Mouse (Mus musculus) megakaryocyte, adult 5-6 weeks (primary cell): ENCODE results near the gene Obsl1. TPM values are rescaled to one million over a fixed set of nuclear protein-coding genes. Genes with fewer than 3 reads are reported as not detected.

ENCODE experiments used
- ATAC-seq: 2 replicates; pipeline ENCODE4 v1.8.0; 2016; ENCODE audit warnings: mild to moderate bottlenecking, inconsistent platforms; ENCODE audit not compliant: poor library complexity, severe bottlenecking
- total RNA-seq, 2 experiments: library from RNA; stranded (forward) in 1 of 2; stranded (reverse) in 1 of 2; fragments of 153-499, 151-499 nt in 1 of 2; fragments of 221-1000, 200-1000 nt in 1 of 2; gene quantifications; 2 replicates each; pipeline versions ENCODE4 v1.2.3 to v1.2.4; 2015 to 2017

Obsl1 gene
- total RNA-seq, 2 experiments from 2014 or later: not detected

DNA sequence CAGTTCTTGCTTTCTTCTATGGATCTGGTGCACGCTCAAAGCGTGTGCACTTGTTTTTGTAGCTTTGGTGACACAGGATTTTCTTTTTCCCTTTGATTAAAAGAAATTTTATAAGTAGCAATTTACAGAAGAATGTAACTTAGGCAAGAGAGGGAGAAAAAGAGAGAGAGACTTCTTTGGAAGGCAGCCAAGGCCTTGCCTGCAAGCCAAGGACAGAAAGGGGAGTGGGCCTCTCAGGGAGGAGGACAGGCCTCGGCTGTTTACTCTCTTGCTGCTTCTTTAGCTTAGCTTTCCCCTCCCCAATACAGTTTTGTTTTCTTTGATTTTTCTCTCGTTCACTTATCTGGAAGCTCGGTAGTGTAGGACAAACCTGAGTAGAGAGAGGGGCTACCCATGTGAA lies 13.3 kb upstream of the Obsl1 start:
- ATAC-seq: no peak

DNA sequence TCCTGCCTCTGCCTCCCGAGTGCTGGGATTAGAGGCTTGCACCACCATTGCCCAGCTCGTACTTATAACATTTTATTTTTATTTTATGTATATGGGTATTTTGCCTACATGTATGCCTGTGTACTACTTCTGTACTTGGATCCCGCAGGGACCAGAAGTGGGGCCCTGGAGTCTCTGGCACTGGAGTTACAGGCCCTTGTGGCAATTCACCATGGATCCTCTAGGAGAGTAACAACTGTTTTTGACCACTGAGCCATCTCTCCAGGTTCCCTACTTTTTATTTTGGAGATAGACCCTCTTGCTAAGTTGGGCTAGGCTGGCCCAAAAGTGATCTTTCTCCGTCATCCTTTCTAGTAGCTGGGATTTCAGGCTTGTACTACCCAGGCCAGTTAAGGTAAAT lies 12.2 kb upstream of the Obsl1 start:
- no peak for ATAC-seq

DNA sequence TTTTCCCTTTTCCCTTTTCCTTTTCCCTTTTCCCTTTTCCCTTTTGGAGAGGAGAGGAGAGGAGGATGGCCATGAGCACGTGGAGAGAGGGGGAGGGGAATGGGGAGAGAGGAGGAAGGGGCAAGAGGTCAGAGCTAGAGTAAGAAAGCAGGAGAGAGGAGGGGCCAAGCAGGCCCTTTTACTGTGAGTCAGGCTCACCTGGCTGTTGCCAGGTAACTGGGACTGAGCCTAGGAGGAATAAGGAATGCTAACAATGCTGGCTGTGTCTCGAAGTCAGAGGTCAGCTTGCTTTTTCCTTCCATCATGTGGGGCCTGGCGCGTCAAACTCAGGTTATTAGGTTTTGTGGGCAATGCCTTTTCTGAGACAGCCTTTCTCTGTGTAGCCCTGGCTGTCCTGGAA lies 11.7 kb upstream of the Obsl1 start:
- ATAC-seq: no peak

DNA sequence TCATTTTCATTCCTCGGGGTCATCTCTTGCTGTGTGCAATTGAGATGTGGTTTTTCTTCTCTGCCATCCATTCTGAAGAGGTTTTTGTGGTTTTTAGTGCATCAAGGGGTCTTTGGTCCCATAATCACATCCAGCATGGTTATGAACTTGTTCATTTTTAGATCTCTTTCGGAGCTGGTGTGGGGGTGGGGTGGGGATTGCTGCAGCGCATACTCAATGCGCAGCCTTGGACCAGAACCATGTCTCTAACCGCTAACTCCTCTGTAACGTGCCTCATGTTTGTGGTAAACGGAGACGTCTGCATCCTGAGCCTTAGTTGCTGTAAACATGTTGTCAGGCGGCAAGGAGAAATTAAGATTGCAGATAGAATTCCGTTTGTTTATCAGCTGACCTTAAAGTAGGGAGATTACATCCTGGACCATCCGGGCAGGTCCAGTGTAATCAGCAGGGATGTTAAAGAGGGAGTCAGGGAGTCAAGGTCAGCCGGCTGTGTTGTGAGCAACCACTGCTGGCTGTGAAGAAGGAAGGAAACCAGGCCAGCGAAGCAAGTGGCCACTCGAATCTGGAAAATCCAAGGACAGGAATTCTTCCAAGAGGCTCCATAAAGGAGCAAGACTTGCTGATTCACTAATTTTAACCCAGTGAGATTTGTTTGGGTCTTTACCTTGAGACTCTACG lies 10.6 kb upstream of the Obsl1 start:
- ATAC-seq: no peak

DNA sequence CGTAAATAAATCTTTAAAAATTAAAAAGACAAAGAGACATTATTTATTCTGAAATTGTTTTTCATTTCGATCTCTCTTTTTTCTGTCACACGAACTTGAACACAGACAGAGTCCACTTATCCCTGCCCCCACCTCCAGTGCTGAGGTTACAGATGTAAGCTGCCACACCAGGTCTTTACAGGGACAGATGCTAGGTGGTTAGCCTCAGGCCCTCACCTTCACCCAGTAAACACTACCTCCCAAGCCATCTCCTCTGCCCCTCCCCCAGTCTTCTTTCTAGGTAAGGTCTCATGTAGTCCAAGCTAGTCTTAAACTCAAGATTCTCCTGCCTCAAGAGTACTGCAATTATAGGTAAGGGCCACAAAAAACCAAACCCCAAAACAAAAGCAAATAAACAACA lies 6.3 kb upstream of the Obsl1 start:
- ATAC-seq: no peak

DNA sequence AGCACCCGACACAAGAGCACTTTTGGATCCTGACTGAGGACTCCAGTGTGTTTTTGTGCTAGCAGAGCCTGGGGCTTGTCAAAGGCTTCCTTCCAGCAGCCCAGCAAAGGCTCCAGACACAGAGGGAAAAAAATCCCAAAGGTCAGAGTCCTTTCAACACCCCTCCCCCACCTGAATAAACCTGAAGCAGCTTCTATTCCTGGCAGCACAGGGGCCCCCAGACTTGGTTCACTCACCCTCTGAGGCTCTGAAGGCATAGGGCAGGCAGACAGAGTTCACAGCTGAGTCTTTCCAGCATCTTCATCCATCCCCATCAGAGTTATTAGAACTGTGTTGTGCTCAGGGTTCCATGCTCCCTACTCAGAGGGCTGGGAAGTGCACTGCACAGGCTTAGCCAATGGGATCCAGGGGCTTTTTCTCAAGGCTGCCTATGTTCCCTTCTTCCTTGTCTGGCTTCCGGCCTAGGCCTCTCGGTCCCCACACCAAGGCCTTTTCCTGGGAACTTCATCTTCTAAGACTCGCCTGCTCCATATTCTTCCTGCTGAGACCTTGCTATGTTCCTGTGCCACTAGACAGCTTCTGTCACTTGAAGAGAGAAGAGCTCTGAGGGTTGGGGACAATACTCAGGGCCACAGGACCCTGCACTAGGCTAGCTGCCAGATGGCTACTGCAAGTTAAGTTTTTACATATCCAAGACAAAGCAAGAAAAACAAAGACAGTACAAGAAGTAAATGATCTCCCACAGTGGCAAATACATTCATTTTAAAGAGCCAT lies 5.4 kb upstream of the Obsl1 start:
- ATAC-seq: no peak

DNA sequence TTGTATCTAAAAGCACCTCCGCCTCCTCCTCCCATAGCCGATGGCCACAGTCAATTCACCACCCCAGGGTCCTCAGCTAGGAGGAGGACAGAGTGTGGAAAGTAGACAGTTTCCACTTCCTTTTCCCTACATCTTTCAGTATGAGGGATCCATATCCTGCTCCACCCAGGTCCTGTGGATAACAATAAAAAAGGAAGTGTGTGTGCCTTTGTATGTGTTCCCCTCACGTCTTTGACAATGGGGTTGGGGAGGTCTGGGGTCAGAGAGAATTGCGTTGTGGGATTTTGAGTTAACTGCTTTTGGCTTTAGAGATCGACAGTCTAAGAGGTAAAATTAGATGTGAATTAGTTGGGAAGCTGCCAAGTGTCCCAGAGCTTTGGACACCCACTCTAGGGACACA lies 3.9 kb upstream of the Obsl1 start:
- ATAC-seq: no peak

DNA sequence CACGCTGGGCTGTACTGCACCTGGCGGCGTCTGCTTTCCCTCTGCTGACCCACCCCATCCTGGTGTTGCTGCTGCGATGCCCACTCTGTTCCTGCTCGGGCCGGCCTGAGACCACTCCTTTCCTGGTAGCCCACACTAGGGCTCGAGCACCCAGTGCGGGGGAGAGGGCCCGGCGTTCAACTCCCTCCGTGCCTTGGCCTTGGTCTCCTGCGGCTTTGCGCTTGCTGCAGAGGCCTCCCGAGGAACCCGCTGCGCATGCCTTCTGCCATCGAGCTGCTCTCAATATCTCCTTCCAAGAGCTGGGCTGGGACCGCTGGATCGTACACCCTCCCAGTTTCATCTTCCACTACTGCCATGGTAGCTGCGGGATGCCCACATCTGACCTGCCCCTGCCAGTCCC lies 3.3 kb upstream of the Obsl1 start:
- ATAC-seq: no peak

DNA sequence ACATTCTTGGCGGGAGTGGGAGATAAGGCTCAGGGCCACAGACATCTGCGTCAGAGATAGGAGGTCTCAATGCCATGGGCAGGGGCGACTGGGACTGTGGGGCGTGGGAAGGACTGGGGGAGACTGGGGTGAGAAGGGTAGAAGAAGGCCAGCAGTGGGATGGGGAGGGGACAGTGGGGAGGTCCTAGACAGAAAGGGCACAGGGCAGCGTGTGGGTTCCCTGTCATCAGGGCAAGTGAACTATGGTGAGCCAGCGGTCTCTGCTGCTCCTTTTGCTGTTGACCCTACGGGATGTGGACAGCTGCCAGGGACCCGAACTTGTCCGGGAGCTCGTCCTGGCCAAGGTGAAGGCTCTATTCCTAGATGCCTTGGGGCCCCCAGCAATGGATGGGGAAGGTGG lies 754 bp upstream of the Obsl1 start, which contains the start of gene Inha:
Gene Inha (plus strand): TSS at position 72 of the 400 bp plus-strand sequence.
- ATAC-seq: no peak

DNA sequence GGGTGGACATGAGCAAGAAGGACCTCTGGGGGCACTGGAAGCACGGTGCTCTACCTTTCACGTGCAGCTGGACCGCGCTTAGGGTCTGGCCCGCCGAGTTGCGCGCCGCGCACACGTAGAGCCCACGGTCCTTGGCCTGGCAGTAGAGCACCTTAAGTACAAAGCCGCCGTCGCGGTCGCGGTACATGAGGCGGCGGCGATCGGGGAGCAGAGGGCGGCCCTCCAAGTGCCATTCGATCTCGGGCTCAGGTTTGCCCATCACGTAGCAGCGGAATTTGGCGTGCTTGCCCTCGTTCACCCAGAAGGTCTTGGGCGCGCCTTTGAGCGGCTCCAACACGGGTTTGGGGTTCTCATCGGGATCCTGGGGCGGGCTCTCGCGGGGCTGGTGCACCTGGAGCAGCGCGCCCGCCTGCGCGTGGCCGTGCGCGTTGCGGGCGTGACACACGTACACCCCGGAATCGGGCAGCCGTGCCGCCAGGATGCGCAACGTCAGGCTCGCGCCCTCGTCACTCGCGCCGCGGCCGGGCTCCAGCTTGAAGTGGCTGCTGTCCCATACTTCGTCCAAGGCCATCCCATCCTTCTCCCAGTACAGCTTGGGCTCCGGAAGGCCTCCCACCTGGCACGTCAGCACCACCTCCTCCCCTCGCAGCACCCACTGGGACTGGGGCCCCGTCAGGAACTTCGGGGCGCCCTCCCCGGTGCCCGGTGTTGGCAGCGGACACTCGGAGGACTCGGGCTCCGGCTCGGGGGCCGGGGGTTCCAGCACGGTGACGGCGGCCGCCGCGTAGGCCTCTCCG lies 895 bp downstream of the Obsl1 start:
- ATAC-seq: no peak

DNA sequence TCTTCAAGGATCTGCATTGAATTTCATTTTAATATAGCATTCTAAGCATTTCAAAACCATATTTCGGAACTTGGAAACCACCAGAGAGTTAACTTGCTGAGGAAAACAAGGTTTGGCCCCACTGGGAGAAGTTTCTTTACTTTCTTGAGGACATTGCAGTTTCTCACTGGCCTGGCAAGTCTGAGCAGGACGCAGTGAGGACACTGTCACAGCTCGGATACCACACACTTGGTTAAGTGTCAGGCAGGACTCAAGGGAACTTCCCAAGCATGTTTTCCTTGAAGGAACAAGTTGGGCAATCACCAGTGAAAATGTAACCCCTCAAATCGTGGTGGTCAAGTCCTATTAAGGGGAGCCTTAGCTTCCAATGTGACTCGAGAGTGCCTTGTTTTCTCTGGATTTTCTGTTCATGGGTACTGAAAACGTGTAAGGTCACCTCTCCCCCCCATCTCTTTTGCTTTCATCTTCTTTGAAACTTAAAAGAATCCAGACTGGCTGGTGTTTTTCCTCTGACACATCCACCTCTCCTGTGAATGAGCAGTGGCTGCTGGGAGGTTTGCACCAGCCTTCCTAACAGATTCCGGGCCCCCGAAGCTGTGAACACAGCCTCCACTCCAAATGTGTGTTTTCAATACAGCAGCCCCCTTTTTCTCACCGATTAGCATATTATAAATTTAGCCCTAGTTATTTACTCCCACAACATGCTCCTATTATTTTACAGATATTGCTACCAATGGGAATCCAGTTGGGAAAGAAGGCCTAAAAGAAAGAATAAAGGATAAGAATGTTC lies 1.8 kb downstream of the Obsl1 start:
- no peak for ATAC-seq

DNA sequence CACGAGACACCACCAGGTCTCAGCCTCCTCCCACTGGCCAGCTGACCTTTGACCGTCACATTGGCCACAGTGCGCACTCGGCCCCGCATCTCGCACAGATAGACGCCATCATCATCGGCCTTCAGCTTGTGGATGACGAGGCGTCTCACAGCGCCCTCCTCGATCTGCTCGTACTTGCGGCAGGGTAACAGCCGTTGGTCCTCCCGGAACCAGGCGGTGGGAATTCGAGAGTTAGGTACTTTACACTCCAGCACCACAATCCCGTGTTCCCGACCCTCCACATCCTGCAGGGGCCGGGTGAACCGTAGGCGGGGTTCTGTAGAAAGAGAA lies 2.6 kb downstream of the Obsl1 start:
- no peak for ATAC-seq

DNA sequence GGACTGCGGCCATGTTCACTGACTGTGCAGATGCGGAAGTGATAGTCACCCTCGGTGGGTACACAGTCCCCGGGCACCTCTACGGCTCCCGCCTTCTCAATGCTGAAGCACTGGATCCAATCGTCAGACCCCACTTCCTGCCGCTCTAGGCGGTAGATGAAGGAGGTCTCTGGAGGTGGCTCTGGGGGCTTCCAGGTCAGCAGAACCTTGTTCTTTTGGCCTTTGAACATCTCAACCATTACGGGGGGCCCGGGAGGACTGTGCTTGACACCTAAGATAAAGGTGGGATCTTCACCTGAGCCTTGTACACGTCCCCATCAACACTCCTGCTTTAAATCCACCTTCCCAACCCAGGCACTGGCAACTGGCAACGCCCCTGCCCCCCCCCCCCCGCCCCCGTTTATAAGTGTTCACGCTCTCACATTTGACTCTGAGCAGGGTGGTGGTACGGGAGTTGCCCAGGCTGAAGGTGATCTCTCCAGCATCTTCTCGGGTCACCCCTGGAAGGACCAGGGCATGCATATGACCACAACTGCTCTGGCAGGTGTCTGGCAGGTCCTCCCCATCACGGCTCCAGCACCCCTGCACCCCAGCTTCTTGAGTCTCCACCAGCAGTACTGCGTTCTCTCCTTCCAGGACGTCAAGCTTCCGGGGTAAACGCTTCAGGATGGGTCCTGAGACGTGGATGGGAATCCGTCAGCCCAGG lies 3.2 kb downstream of the Obsl1 start:
- ATAC-seq: no peak

DNA sequence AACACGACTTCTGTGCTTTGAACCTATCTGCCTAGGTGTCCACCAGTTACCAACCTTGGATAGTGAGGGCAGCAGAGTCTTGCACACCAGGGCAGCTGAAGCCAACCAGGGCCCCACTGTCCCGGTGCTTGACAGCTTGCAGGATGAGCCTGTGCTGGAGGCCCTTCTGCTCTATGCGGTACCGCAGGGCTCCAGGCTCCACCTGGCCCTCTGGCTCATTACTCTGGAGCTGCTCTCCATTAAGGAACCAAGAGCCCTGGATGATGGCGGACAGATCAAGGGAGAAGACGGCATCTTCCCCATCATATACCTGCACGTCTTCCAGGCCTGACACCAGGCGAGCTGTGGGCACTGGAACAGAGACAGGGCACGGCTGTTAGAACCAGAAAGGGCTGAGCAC lies 4.3 kb downstream of the Obsl1 start:
- no peak for ATAC-seq

DNA sequence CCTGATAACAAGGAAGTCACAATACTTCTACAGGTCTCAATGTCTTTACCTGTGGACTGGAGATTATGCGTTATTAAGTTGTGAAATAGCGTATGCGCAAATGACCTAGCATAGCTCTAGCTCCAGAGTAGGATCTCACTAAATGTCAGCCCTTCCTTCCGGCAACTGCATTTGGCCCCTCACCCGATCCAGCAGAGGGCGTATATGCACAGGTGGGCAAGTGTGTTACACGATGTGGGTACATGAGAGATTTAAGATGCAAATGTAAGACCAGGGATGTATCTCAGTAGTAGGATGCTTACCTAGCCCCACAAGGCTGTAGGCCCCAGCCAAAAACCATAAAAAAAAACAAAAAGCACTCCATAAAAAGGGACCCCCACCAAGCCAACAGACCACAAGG lies 6.8 kb downstream of the Obsl1 start:
- ATAC-seq: no peak

DNA sequence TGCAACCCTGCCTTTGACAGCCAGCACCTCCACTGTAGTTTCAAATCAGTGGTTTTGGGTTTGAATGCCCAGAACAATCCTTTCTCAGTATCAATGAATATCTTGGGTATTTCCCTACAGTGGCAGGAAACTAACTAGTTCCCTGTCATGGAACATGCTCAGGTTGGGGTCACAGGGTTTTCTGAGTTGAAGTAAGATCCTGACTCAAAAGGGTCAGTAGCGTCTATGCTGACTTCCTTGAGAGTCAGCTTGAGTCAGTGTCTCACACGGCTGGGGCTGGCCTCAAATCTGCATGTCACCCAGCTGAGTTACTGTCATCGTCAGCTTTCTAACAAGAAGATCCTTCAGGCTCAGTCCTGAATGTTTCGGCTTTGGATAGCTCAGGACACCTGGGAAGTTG lies 7.4 kb downstream of the Obsl1 start:
- no peak for ATAC-seq

DNA sequence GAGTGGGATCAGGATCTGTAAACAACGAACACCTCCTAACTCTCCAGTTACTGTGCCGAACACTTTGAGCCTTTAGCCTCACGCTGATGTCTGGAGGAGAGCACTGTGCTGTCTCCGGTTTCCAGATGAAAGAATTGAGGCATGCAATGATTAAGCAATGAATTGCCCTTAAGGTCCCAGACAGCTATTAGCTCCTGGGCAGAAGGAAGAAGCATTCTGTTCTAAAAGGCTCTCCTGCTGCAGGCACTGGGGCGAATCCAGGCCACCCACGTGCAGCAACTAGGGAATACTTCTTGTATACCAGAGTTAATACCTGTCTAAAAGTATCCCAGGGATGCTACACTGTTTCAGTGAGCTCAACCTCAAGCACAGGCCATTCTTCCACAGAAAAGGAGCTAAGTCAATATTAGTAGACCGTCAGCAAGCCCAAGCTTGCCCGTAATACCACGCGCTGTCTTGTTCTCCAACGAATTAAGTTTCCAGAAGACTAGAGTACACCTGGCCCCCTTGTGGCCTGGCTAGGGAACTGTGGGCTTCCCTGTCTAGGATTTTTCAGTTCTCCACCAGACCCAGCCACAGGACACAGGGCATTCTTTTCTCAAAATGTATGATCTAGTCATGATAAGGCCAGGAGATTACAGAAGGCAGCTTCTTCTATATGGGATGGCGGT lies 11.2 kb downstream of the Obsl1 start:
- ATAC-seq: no peak

DNA sequence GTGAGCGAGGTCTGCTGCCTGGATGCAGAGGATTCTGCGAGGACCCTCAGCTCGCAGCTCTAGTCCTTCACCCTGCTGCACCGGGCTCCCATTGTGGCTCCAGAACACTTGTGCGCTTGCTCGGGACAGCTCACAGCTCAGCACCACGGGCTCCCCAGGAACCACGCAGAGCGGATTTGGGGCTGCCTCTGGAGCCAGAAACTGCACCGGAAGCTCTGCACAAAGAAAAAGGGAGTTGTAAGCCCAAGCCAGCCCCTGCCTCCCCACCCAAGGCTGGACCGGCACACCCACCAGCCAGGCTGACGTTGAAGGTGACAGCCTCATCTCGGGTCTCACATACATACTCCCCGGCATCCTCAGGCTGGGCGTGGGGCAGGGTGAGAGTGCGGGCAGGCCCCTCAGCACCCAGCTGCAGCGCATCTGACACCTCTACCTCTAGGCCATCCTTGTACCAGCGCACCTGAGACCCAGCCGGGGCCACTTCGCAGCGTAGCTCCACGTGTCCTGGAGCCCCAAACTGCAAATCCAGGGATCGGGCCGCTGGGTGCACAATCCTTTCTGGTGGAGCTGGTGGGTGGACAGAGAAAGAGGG lies 13.6 kb downstream of the Obsl1 start:
- no peak for ATAC-seq

DNA sequence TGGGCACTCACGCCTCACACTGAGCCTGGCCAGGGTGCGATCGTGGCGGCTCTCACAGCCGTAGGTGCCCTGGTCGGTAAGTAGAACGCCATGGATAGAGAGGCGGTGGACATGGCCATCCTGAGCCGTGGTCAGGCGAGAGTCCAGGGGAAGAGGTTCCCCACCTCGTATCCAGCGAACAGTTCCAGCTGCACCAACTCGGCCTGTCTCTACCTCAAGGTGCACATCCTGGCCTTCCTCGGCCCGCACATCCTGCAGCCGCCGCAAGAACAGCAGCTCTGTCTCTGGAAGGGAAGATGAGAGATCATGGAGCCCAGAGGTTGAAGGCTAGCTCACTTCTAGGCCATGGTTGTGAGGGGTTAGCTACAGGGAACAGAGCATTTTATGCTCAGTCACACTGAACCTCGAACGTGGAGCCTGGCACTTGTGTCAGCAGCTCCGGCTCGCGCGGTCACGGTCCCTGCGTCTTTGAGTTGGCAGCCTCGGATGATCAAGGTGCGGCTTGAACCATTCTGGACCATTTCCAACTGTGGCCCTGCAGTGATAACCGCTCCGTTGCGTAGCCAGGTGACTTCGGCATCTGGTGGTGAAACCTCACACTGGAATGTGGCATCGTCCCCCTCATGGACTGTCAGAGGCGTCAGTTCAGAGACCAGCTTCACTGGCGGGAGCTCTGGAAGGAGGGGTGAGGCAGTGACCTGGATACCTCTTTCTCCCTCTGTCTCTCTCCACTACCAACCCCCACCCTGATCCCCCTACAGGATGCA lies 15.3 kb downstream of the Obsl1 start:
- ATAC-seq: no peak
